Mouse (Mus musculus) ES-Bruce4 (cell line): Measurements from ENCODE around the gene Lztfl1. TPM values are rescaled to one million over a fixed set of nuclear protein-coding genes. Genes with fewer than 3 reads are reported as not detected.

Experiments
- H3K27ac ChIP-seq: 2 replicates; pipeline ENCODE4 v1.5.1; 2012; ENCODE audit warnings: low read length, inconsistent platforms; ENCODE audit not compliant: insufficient read depth
- H3K27me3 ChIP-seq: 2 replicates; pipeline ENCODE4 v1.6.1; 2012; ENCODE audit warnings: mild to moderate bottlenecking, low read length, inconsistent platforms; ENCODE audit not compliant: control insufficient read depth, poor library complexity, insufficient read depth, severe bottlenecking
- H3K36me3 ChIP-seq: 2 replicates; pipeline ENCODE4 v1.6.1; 2012; ENCODE audit warnings: inconsistent platforms, mild to moderate bottlenecking, low read length, moderate library complexity; ENCODE audit not compliant: control insufficient read depth, poor library complexity, insufficient read depth, severe bottlenecking
- H3K4me1 ChIP-seq: one replicate; pipeline ENCODE4 v1.8.1; 2011; ENCODE audit warnings: low read length; ENCODE audit not compliant: control insufficient read depth, insufficient read depth
- H3K4me3 ChIP-seq: 2 replicates; pipeline ENCODE4 v1.5.1; 2011; ENCODE audit warnings: low read depth, mild to moderate bottlenecking, low read length
- H3K9ac ChIP-seq: 2 replicates; pipeline ENCODE4 v1.6.1; 2012; ENCODE audit warnings: low read depth, mild to moderate bottlenecking, inconsistent platforms; ENCODE audit not compliant: poor library complexity, severe bottlenecking
- H3K9me3 ChIP-seq: replicated peaks from 2 replicates; pipeline ENCODE4 v1.6.1; 2012; ENCODE audit warnings: mild to moderate bottlenecking, low read length, inconsistent platforms; ENCODE audit not compliant: control insufficient read depth, poor library complexity, insufficient read depth, severe bottlenecking
- CTCF ChIP-seq: IDR thresholded peaks from one replicate; pipeline ENCODE4 v1.8.1; 2011; ENCODE audit warnings: low read depth, low read length
- EP300 ChIP-seq: IDR thresholded peaks from 2 replicates; pipeline ENCODE4 v1.6.1; 2011; ENCODE audit warnings: low read depth, low read length; ENCODE audit not compliant: insufficient read depth
- POLR2A ChIP-seq: IDR thresholded peaks from one replicate; pipeline ENCODE4 v1.8.1; 2011; ENCODE audit warnings: low read length; ENCODE audit not compliant: insufficient read depth
- polyA plus RNA-seq: library from polyadenylated mRNA; stranded (reverse); fragments of >200 nt; gene quantifications from 2 replicates; pipeline ENCODE4 v1.2.4, GENCODE M21; 2011; ENCODE audit warnings: low read depth; ENCODE audit not compliant: missing spikeins, insufficient read depth, insufficient read length

The Lztfl1 gene
- polyA plus RNA-seq, 1 experiment, result 30.3 TPM

DNA sequence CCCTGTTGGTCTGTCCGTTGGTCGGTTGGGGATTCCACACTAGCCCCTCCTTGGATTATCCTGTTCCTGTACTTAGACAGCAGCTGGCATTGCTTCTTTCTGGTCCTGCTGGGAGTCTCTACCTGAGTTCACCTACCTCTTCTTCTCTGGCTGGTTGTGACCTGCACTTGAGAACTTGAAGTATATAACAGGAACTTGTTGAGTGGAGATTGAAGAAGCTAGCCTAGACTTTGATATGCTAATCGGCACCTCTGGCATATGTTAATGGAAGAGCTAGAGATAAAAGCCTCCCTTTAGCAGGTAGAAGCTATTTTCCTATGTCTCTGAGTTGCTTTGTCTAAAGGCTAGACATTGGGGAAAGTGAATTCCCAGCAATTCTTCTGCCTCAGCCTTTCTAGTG, 13.8 kb upstream of the Lztfl1 start:
- H3K4me1 ChIP-seq, result no peaks in the 10 kb centered on the region
- no peak overlapping the region for H3K9ac ChIP-seq
- H3K4me3 ChIP-seq, result no peak overlapping the region
- H3K36me3 ChIP-seq, result no peaks in the 10 kb centered on the region
- H3K9me3 ChIP-seq, result no peaks in the 10 kb centered on the region
- no peaks in the 10 kb centered on the region for H3K27me3 ChIP-seq
- no peak overlapping the region for H3K27ac ChIP-seq
- no peak for TF ChIP-seq POLR2A
- no peak for TF ChIP-seq EP300
- TF ChIP-seq CTCF, result no peak

DNA sequence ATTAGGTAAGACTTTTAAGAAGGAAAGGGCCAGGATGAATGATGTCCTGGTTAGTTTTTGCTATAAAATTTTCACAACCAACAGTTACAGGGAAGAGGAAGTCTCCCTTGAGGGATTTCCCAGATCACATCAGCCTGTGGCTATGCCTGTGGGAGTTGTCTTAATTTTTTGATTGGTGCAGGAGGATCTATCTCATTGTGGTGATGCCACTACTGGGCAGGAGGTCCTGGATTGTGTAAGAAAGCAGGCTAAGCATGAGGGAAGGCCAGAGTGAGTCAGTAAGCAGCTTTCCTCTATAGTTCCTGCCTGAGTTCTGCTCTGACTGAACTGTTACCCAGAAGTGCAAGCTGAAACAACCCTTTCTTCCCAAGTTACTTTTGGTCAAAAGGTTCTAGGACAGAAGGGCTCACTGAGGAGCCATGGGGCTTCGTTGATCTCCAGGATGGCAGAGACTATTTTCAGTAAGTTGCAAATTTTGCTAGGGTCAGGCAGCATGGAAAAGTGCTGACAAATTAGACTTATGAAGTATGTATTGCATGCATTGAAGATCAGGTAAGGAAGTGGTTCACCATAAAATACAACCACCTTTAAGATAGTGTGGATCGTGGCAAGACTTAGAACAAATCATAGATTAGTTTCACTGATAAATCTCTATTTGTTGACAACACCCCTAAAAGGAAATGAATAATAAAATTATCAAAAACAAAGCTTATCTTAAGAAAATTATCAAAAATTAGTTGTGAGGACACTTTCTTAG, 5.4 kb upstream of the Lztfl1 start:
- TF ChIP-seq CTCF, result no peak
- TF ChIP-seq POLR2A, result no peak
- TF ChIP-seq EP300, result no peak
- no peak overlapping the region for H3K27ac ChIP-seq

DNA sequence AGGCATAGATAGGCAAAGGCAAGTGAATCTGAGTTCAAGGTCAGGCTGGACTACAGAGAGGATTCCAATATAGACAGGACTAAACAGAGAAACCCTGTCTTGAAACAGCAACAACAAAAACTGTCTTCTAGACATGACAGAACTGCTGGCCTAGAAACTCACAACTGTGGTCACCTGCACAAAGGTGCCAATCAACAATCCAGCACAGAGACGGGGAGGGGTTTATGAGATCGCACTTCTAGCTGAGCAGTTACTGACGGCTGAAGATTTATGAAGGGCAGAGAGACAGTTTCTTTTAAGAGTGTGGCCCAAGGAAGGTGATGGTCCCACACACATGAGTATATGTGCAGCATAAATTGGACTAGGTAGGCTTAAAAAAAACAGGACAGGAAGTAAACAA, 1.2 kb downstream of the Lztfl1 start:
- Histone ChIP-seq H3K9me3 (no peaks in the 10 kb centered on the region; the same call in 1 of the 2 replicates), H3K27me3 (no peaks in the 10 kb centered on the region), H3K27ac (no peak overlapping the region), H3K4me3 (no peak overlapping the region), H3K36me3 (no peaks in the 10 kb centered on the region), H3K4me1 (no peaks in the 10 kb centered on the region), H3K9ac (no peak overlapping the region)
- no peak for TF ChIP-seq CTCF
- no peak for TF ChIP-seq EP300
- TF ChIP-seq POLR2A, result no peak

More for the DNA sequence above, 5.4 kb upstream of the Lztfl1 start:
- H3K4me3 ChIP-seq, result no peak overlapping the region
- no peaks in the 10 kb centered on the region for H3K36me3 ChIP-seq
- no peaks in the 10 kb centered on the region for H3K4me1 ChIP-seq
- H3K27me3 ChIP-seq, result no peaks in the 10 kb centered on the region
- H3K9ac ChIP-seq, result no peak overlapping the region
- no peaks in the 10 kb centered on the region; the same call in 1 of the 2 replicates for H3K9me3 ChIP-seq

DNA sequence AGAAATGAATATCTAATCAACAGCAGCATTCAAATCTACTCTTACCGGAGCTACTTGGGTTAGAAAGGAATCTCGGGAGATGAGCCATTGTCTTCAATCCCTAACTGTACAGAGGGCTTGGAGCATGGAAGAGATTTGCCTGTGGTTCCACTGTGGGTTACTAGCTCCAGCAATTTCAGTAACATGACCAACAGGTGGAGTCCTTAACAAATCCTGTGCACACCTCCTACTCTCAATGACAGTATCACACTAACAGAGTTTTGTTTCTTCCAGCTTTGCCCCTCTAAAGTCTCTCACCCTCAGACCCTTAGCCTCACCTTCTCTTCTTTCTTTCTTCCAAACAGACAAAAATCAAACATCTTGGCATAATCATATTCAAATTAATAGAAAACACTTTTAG, 4.4 kb downstream of the Lztfl1 start:
- no peaks in the 10 kb centered on the region for H3K4me1 ChIP-seq
- no peak overlapping the region for H3K9ac ChIP-seq
- no peak overlapping the region for H3K27ac ChIP-seq
- no peak overlapping the region for H3K4me3 ChIP-seq
- no peaks in the 10 kb centered on the region for H3K9me3 ChIP-seq
- no peaks in the 10 kb centered on the region; the same call in 1 of the 2 replicates for H3K36me3 ChIP-seq
- TF ChIP-seq CTCF (no peak), EP300 (no peak), POLR2A (no peak)
- H3K27me3 ChIP-seq, result no peaks in the 10 kb centered on the region

DNA sequence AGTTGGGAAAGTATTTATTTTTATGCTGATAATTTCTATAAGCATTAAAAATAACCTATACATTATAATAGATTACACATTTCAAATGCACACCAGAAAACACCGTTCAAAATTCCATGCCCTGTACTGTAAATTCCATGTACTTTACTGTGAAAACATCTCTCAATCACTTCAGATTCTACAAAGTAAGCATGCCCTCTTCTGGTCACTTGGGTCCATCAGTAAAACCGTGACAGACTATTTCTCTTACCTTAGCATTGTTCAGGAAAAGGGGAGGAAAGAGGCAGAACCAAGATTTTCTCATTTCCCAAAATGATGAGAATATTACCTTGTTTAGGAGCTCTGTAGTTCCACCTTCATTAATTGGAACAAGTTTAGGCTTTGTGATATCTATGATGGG, 8.3 kb downstream of the Lztfl1 start:
- H3K27ac ChIP-seq, result no peak overlapping the region
- H3K9ac ChIP-seq, result no peak overlapping the region
- TF ChIP-seq EP300 (no peak), CTCF (no peak), POLR2A (no peak)
- no peaks in the 10 kb centered on the region for H3K9me3 ChIP-seq
- H3K27me3 ChIP-seq, result no peaks in the 10 kb centered on the region
- H3K4me3 ChIP-seq, result no peak overlapping the region
- H3K36me3 ChIP-seq, result no peaks in the 10 kb centered on the region; the same call in 1 of the 2 replicates
- H3K4me1 ChIP-seq, result no peaks in the 10 kb centered on the region

DNA sequence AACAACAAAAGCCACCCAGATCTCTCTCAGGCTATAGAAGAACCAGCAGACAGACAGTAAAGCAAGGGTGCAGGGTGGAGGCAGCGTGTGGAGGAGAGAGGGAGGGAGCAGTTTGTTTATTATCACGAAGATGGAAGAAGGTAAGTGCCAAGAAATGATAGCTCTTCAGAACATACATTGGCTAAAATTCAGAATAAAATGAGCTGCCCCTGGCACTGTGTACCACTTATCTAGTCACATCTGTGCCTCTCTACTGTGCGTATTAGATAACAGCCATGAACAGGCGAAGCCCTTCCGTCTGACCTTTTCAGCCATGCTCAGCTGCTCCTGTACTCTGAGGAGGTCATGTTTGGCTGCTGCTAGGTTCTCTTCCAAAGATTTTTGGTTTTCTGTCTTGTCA, 15.7 kb downstream of the Lztfl1 start:
- Histone ChIP-seq H3K36me3 (no peaks in the 10 kb centered on the region; the same call in 1 of the 2 replicates), H3K4me1 (no peaks in the 10 kb centered on the region), H3K9ac (no peak overlapping the region), H3K27me3 (no peaks in the 10 kb centered on the region), H3K9me3 (no peaks in the 10 kb centered on the region), H3K4me3 (no peak overlapping the region), H3K27ac (no peak overlapping the region)
- TF ChIP-seq CTCF, result no peak
